Comparison of ENCODE assay signal across 17 mouse cellular contexts in the genomic region with DNA sequence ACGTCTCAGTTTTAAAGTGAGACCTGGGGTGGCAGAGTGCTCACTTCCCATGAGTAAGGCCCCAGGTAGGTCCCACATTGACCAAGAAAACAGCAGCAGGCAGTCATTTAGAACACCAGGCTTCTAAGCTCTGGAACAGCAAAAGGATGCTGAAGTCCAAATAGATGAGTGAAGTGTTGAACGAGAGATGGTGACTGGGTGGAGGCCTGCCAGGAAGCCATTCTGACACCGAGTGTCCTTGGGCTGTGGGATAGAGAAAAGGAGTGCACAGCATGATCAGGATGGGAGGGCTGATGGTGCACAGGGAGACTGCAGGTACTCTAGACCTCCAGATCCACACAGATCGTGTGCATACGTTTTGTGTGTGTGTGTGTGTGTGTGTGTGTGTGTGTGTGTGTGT. TPM values are rescaled to one million over a fixed set of nuclear protein-coding genes. Genes with fewer than 3 reads are reported as not detected.
DNase-seq lines count a peak whose midpoint lies in the region; ATAC-seq and TF ChIP-seq lines count a peak whose summit lies in the region.
"Had no signal": no experiment of that assay in that cellular context is flagged by ENCODE, and none has a peak within 500 bp of the region (broad histone marks: within the 10 kb centered on the region; RNA-seq: fewer than 3 reads in every experiment).

No protein-coding gene starts in this region.

- H3K9ac ChIP-seq in hindbrain, embryonic 13.5 days = no peak overlapping the region
- H3K9ac ChIP-seq: forebrain, embryonic 15.5 days; kidney, embryonic 15.5 days; liver, postnatal 0 days had no signal

- WGBS in lung, adult 2 months = 52% methylated on average over 5 of the region's 5 CpGs
- WGBS in hindbrain, embryonic 13.5 days = 83% methylated on average over 5 of the region's 5 CpGs

- TF ChIP-seq POLR2A in lung, adult 2 months (IDR thresholded peaks at IDR 0.05; ENCODE audit: borderline replicate concordance, extremely low read depth, low read depth, low read length) = no peak

- H3K9me3 ChIP-seq in hindbrain, embryonic 13.5 days = no peaks in the 10 kb centered on the region
- H3K9me3 ChIP-seq: forebrain, embryonic 15.5 days; G1E; kidney, embryonic 15.5 days; midbrain, embryonic 10.5 days had no signal

- no peak for ATAC-seq in hindbrain, embryonic 13.5 days (ENCODE audit: low FRiP score)
- ATAC-seq: forebrain, embryonic 15.5 days; hindbrain, postnatal 0 days; intestine, postnatal 0 days; liver, postnatal 0 days had no signal

- TF ChIP-seq CTCF in lung, adult 2 months (IDR thresholded peaks at IDR 0.05; ENCODE audit: insufficient read depth, low read length) = no peak

- intact Hi-C loops in heart, postnatal 14 days (cut with DNase I) = no loop called here

- H3K27me3 ChIP-seq in hindbrain, embryonic 13.5 days = no peaks in the 10 kb centered on the region
- H3K27me3 ChIP-seq: forebrain, embryonic 15.5 days; kidney, embryonic 15.5 days had no signal

- H3K27ac ChIP-seq in hindbrain, embryonic 13.5 days = no peak overlapping the region
- H3K27ac ChIP-seq: forebrain, embryonic 15.5 days; hindbrain, postnatal 0 days; kidney, embryonic 15.5 days; midbrain, embryonic 10.5 days had no signal

- H3K36me3 ChIP-seq in hindbrain, embryonic 13.5 days = no peaks in the 10 kb centered on the region
- H3K36me3 ChIP-seq: forebrain, embryonic 15.5 days; kidney, embryonic 15.5 days; midbrain, embryonic 10.5 days had no signal

- peaks cover 48% of the 10 kb centered on the region for H3K4me1 ChIP-seq in lung, adult 2 months (ENCODE audit: control insufficient read depth, insufficient read depth, low read length)
- peaks cover 52% of the 10 kb centered on the region for H3K4me1 ChIP-seq in hindbrain, embryonic 13.5 days (replicated peaks)

- H3K4me2 ChIP-seq in hindbrain, embryonic 13.5 days = no peak overlapping the region
- H3K4me2 ChIP-seq: forebrain, embryonic 15.5 days; kidney, embryonic 15.5 days had no signal

- H3K4me3 ChIP-seq in lung, adult 2 months (replicated peaks; ENCODE audit: extremely low read depth, low read depth, low read length) = no peak overlapping the region
- no peak overlapping the region for H3K4me3 ChIP-seq in hindbrain, embryonic 13.5 days
- H3K4me3 ChIP-seq: forebrain, embryonic 15.5 days; kidney, embryonic 15.5 days; midbrain, embryonic 10.5 days had no signal

- DNase-seq in heart, adult 11 months = peak; percentile 88
- DNase-seq in heart, postnatal 14 days = no peak
- peak; percentile 62 for DNase-seq in lung, postnatal 10 days
- no peak for DNase-seq in lung, adult 2 months
- DNase-seq in ZHBTc4 (ENCODE audit: low read depth, low spot score) = peak; percentile 40
- no peak for DNase-seq in frontal cortex, postnatal 25 days (ENCODE audit: low spot score in 2 of 2)
- DNase-seq: kidney, postnatal 4 days; liver, postnatal 0 days; retina, postnatal 1 day; right cerebral cortex, postnatal 4 days had no signal

RNA-seq across cellular contexts. Expression of a gene that starts 31.5 kb away (rescaled TPM):
- 10 to 100 TPM; 21.6 to 23.7 TPM for total RNA-seq in heart, postnatal 14 days (2021)
- 8.3 and 11.5 TPM in 2 replicates for polyA plus RNA-seq in lung, adult 2 months (2012; rRNA removed)
- polyA plus RNA-seq in hindbrain, embryonic 13.5 days (2015; fragmentation: Nextera tagmentation; extraction: Ambion mirVana) = 68.4 and 76.1 TPM in 2 replicates

RNA-seq across cellular contexts. Expression of a gene that starts 32.1 kb away (rescaled TPM):
- total RNA-seq in heart, postnatal 14 days (2021) = 10 to 100 TPM; 75.5 to 79.3 TPM
- 89.4 and 97.9 TPM in 2 replicates for polyA plus RNA-seq in lung, adult 2 months (2012; rRNA removed)
- 58.6 and 75.2 TPM in 2 replicates for polyA plus RNA-seq in hindbrain, embryonic 13.5 days (2015; fragmentation: Nextera tagmentation; extraction: Ambion mirVana)

Comparison
In these comparisons a context has a peak if more than half of its experiments do, and no peak if none do; other contexts are left out.
1. DNase-seq: peak in heart, adult 11 months (single experiment), lung, postnatal 10 days (single experiment) and ZHBTc4 (single experiment); none in heart, postnatal 14 days (0 of 2), lung, adult 2 months (single experiment) and frontal cortex, postnatal 25 days (0 of 2).